Mouse (Mus musculus): Measurements from ENCODE around the gene Qser1.
A peak's percentile ranks its signal among the peaks of the same experiment; 100 is the strongest.

Gene Qser1

DNA sequence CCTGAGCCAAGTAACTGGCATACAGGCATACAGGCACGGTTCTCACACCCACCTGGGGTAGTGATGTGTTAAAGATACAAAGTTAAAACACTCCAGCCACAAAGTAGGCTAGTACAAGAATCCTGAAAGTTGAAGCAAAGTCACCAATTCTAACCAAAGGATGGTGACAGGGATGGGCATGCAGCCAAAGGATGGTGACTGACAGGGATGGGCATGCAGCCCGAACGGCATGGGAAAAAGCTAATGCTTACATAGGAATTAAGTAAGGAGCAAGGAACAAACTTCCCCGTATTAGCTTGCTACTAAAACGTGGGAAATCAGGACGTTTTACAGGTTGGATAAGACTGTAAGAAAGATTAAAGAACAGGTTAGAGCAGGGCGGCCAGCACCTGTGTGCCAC lies 80.3 kb downstream of the Qser1 start:
- DNase-seq (ENCODE audit: low read depth, low spot score) = no peak

GRCm38 (mm10) chr2:104732562-104733256 lies 83.9 kb downstream of the Qser1 start:
- no peak for DNase-seq (ENCODE audit: low read depth, low spot score)

DNA sequence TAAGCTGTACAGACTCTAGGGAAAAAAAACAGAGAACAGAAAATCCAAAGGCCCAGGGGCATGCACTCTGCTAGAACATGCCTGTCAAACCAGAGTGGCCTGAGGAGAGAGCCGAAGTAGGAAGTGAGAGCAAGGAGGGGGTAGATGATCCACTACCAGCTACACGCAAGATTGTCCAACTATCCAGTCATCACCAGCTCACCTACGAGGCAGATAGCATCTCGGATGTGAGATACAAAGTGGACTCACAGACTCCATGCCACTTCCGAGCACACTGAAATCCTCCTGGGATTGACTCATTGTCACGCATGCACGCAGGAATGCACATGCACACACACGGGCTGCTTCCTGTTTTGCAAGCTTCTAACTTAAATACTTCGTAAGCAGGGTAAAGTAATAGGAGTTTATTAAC lies 84.5 kb downstream of the Qser1 start:
- no peak for DNase-seq (ENCODE audit: low read depth, low spot score)

GRCm38 (mm10) chr2:104727369-104727768 lies 89.2 kb downstream of the Qser1 start:
- DNase-seq (ENCODE audit: low read depth, low spot score) = no peak

DNA sequence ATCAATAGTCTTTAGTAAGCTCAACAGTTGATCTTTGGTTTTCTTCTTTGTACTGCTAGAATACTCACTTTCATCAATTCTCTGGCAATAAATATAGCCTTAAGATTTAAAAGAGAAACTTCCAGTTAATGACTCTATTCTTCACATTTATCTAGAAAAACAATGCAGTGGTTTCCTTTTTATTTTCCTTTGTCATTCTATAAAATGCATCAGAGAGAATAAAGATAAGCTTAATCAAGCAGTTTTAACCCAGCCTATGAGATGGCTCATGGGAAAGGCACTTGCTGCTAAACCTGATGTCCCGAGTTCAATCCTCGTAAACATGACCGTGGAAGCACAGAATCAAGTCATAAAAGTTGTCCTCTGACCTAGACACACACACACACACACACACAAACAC lies 94.5 kb downstream of the Qser1 start:
- DNase-seq (ENCODE audit: low read depth, low spot score) = no peak

DNA sequence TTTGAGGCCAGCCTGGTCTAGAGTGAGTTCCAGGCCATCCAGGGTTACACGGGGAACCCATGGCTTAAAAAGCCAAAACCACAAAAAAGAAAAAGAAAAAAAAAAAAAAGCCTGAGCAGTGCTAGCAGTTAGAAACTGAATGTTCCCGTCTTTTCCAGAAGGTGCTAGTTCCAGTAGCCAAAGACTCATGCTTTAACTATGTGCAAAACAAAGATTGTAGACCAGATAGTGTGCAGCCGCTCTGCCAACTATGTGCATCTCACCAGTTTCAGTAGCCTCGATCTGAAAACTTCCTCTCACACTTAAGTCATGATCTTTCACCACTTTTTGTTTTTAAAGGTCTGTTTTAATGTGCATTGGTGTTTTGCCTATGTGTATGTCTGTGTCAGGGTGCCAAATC lies 98.7 kb downstream of the Qser1 start:
- DNase-seq (ENCODE audit: low read depth, low spot score) = no peak

DNA sequence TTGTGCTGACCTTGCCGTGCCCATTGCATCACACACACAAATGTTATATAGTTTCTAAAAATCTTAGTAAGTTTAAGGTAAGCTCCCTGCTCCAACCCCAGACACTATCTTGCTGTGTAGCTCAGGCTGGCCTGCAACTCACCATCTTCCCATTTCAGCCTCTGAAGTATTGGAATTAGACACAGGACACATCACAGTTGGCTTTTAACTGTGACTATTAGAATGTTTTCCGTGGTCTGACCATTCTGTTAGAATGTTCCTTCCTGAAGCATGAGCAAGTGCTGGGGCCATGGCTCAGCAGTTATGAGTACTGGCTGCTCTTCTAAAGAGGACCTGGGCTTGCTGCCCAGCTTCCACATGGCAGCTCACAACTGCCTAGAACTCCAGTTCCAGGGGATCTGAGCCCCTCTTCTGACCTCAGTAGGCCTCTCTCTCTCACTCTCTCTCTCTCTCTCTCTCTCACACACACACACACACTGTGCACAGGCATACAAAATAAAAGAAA lies 99.3 kb downstream of the Qser1 start:
- no peak for DNase-seq (ENCODE audit: low read depth, low spot score)

DNA sequence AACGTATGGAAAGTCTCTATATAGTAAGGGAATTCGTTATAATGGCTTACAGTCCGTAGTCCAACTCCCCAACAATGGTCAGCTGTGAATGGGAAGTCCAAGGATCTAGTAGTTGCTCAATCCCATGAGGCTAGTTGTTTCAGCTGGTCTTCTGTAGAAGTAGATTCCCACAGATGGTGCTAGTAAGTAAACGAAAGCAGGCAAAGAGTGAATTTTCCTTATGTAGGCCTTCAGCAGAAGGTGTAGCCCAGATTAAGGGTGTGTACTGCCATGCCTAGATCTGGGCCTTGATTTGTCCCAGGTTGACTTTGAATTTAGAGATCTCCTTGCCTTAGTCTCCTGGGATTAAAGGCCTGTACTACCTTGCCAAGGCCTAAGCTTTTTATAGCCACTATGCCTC lies 100.3 kb downstream of the Qser1 start, which contains the start of gene Pin1rt1:
Gene Pin1rt1 (minus strand): TSS at position 101 of the 400 bp plus-strand sequence.
- DNase-seq (ENCODE audit: low read depth, low spot score) = no peak

DNA sequence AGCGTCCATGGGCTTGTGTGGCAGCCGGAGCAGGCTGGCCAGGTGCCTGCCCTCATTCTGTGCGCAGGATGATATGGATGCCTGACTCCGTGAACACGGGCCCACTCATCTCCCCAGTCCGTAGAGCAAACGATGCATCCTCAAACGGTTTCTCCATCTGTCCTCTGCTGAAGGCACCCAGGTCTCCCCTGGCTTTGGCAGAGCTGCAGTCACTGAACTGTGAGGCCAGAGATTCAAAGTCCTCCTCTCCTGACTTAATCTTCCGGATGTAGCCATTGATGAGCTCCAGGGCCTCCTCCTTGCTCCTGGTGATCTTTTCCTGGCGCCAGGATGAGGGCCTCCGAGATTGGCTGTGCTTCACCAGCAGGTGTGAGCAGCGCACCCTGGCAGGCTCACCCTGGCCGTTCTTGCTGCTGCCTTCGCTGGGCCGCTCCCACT lies 102.3 kb downstream of the Qser1 start:
- DNase-seq (ENCODE audit: low read depth, low spot score) = no peak

GRCm38 (mm10) chr2:104712486-104712809 lies 104.1 kb downstream of the Qser1 start:
- no peak for DNase-seq (ENCODE audit: low read depth, low spot score)

DNA sequence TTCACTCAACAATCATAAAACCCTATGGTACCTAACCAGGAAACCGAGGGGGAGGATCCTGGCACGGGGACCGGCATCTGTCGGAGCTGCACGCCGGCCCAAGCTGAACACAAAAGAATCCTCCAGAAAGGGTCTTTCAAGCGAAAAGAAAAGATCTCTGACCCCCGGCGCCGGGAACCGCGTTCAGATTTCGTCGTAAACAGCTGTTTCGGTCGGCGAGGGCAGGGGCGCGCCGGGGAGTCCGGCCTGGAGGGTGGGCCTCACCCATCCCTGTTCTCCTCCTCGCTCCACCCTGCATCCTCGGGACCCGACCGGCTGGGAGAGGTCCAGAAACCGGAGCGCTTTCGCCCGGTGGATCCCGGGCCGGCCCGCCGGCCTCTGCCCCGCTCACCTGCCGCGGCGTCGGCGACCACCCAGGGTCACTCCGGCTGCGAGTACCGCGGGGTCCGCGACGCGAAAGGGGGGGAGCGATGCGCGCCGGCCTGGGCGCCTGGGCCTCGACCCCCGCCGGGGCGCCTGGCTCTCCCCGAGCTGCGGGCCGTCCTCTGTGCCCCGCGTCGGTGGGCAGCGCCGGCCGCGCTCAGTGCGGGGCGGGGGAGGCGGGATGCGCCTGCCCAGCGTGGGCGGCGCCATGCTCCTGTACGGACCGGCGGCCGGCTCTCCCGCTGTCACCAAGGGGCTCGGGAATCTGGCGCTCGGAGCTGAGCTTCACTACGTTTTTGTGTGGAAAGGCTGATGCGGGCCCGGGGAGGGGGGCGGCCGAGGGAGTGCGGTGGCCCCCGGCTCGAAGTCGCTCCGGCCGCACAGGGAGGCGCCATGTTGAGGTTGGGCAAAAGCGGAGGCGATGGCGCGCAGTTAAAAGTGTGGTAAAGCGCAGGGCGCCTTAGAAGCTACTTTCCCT lies 104.7 kb downstream of the Qser1 start, which contains the start of gene Tcp11l1:
Gene Tcp11l1 (minus strand): TSS at position 585 of the 901 bp plus-strand sequence.
- peak; percentile 58 for DNase-seq (ENCODE audit: low read depth, low spot score)

GRCm38 (mm10) chr2:104710670-104711370 lies 105.7 kb downstream of the Qser1 start:
- no peak for DNase-seq (ENCODE audit: low read depth, low spot score)

- no peak for DNase-seq (ENCODE audit: low read depth, low spot score)
Observed at GRCm38 (mm10) chr2:104709786-104710337, 106.7 kb downstream of the Qser1 start.
